Mouse (Mus musculus): ENCODE data around the gene Tbc1d8b. TPM values are rescaled to one million over a fixed set of nuclear protein-coding genes. Genes with fewer than 3 reads are reported as not detected.

Tbc1d8b gene
- polyA plus RNA-seq, 1 experiment from 2014 or later = 0.78 TPM

DNA sequence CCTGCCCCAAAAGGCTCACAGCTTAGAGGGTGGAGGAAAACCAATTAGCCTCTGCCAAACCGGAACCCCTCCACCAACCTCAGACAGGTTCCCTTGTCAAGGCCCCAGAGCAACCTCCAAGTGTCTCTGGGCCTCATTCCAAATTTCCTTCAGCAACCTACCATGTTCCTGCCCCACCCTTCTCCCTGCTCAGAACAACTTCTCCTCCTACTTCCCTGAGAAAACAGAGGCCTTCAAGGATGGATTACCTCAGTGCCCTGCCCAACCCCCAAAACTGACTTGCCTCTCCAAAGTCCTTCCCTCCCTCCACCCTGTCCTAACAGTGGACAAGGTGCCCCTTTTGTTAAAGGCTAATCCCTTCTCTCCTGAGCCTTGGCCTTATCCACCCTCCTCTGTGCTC is 101.0 kb downstream of the Tbc1d8b start:
- no peak for DNase-seq (ENCODE audit: low spot score)
- H3K4me1 ChIP-seq (replicated peaks) = peaks cover 17% of the 10 kb centered on the region
- no peaks in the 10 kb centered on the region for H3K9me3 ChIP-seq
- H3K27ac ChIP-seq = no peak overlapping the region
- H3K4me3 ChIP-seq = no peak overlapping the region
- no peaks in the 10 kb centered on the region for H3K36me3 ChIP-seq
- peaks cover 67% of the 10 kb centered on the region for H3K27me3 ChIP-seq (ENCODE audit: insufficient read depth, poor library complexity, severe bottlenecking)
- 67% methylated on average over 1 of the region's 1 CpGs for WGBS

DNA sequence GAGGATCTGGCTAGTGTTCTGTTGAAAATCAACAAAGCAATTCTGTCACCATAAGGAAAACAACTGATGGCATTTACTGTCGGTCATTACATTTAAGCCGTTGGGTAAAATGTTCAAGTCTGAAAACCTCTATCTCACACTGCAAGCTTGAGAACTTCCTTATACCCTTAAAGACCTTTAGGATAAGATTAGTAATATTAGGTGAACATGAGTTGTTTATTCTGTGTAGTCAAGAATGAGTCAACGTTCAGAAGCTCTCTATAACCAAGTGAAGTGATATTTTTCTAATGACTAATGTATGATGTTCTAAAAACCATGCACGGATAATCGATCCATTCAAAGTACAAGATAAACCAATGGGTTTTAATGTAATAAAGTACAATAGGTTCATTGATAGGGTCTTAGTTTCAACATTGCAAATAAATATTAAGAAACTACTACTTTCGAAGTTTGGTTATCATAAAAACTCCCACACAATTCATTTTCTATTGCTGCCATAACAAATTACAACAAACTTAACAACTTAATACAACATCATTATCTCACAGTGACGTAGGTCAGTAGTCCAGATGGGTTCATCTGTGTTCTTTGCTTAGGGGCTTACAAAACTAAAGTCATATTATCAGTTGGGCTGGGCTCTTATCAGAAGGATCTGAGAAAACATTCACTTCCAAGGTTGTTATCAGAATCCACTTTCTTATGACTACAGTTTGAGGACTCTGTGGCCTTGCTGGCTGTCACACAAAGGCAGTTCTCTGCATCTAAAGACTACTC is 109.5 kb downstream of the Tbc1d8b start:
- WGBS = 87% methylated on average over 7 of the region's 7 CpGs
- Histone ChIP-seq H3K9me3 (no peaks in the 10 kb centered on the region), H3K27me3 (ENCODE audit: insufficient read depth, poor library complexity, severe bottlenecking) (peaks cover 68% of the 10 kb centered on the region), H3K27ac (no peak overlapping the region), H3K4me3 (no peak overlapping the region), H3K4me1 (replicated peaks) (no peaks in the 10 kb centered on the region), H3K36me3 (no peaks in the 10 kb centered on the region)
- DNase-seq (ENCODE audit: low spot score) = no peak

DNA sequence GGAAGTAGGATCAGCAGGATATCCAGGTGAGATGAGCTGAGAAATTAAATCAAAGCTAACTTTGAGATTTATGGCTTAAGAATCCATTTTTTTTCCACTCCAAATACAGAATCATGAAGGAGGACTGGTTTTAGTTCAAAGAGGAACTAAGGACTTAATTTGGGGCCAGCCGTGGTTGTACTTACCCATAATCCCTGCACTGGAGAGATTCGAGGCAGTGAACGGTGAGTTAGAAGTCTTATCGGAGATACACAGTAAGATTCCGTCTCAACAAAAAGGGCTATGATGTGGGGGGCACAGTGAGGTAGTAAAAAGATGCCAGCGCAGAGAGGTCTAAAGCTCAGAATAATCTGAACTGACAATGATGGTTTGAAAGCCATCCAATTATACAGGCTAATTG is 111.2 kb downstream of the Tbc1d8b start:
- Histone ChIP-seq H3K36me3 (no peaks in the 10 kb centered on the region), H3K4me3 (no peak overlapping the region), H3K27ac (no peak overlapping the region), H3K4me1 (replicated peaks) (no peaks in the 10 kb centered on the region), H3K9me3 (no peaks in the 10 kb centered on the region), H3K27me3 (ENCODE audit: insufficient read depth, poor library complexity, severe bottlenecking) (peaks cover 66% of the 10 kb centered on the region)
- 85% methylated on average over 6 of the region's 6 CpGs for WGBS
- no peak for DNase-seq (ENCODE audit: low spot score)

DNA sequence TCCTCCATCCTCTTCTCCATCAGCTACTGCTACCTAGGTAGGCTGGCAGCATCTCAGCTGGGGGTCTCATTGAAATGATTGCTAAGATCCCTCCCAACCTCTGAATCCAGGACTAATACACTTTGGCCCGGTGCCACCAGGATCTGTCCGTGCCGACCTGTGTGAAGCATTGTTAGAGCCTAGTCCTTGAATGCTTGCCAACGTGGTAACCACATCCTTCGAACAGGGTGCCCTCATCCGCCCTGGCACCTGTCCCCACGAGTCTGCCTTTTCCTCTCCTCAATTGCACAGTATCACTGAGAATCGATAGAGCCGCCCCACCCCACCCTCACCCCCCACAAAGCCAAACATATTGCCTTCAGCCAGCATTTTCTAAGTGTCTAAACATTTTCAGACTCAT is 113.1 kb downstream of the Tbc1d8b start:
- no peak for DNase-seq (ENCODE audit: low spot score)
- H3K27ac ChIP-seq = no peak overlapping the region
- 91% methylated on average over 9 of the region's 9 CpGs for WGBS
- no peaks in the 10 kb centered on the region for H3K4me1 ChIP-seq (replicated peaks)
- H3K9me3 ChIP-seq = no peaks in the 10 kb centered on the region
- H3K4me3 ChIP-seq = no peak overlapping the region
- H3K27me3 ChIP-seq (ENCODE audit: insufficient read depth, poor library complexity, severe bottlenecking) = peaks cover 66% of the 10 kb centered on the region
- no peaks in the 10 kb centered on the region for H3K36me3 ChIP-seq

DNA sequence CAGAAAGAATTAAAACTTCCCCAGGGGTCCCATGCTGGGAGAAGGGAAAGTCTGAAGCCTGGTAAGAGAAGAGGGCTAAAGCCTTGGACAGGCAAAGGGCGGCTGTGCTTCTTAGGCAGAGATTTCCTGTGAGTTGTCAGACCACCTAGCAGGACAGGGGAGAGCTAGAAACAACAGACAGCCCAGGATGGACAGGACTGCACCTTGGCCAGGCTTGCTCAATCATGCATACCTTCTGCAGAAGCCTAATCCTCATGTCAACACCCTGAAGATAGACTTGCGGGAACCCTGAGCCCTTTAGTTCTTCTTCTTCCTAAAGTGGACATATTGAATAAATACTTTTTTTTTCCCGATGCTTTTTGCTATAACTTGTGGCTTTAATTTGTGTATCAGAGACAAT is 115.2 kb downstream of the Tbc1d8b start:
- peaks cover 79% of the 10 kb centered on the region for H3K27me3 ChIP-seq (ENCODE audit: insufficient read depth, poor library complexity, severe bottlenecking)

DNA sequence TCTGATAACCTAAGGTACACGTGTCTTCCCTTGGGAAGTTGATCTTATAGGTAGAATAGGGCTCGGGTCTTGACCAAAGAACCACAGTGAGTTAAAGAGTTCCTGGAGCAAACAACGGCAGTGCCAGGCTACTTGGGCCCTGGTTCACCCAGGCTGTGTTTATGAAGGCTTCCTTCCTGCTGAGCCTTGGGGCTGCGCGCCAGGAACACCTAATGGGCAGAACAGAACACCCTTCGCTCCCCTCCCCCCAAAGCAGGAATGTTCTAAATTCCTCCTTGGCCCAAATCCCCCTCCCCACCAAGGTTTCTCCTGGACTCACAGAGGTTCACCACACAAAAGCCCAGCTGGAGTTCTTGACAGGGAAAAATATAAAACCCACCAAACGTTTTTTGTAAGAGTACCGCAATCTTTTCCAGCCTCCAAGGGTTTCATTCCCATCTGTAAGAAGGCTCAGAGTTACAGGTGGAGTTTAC is 115.6 kb downstream of the Tbc1d8b start, which contains the start of gene Cldn2:
Gene Cldn2, plus strand, starts transcription at position 423 of the 473 bp plus-strand sequence.
- Histone ChIP-seq H3K27me3 (ENCODE audit: insufficient read depth, poor library complexity, severe bottlenecking) (peaks cover 74% of the 10 kb centered on the region), H3K4me1 (replicated peaks) (no peaks in the 10 kb centered on the region), H3K9me3 (no peaks in the 10 kb centered on the region), H3K36me3 (no peaks in the 10 kb centered on the region), H3K4me3 (no peak within 1 kb of the TSS), H3K27ac (no peak within 1 kb of the TSS)
- DNase-seq (ENCODE audit: low spot score) = no peak
- WGBS = 75% methylated on average over 8 of the region's 8 CpGs

More for the DNA sequence above, 115.2 kb downstream of the Tbc1d8b start:
- no peaks in the 10 kb centered on the region for H3K4me1 ChIP-seq (replicated peaks)
- WGBS = 83% methylated on average over 3 of the region's 3 CpGs
- H3K27ac ChIP-seq = no peak overlapping the region
- H3K9me3 ChIP-seq = no peaks in the 10 kb centered on the region
- no peak overlapping the region for H3K4me3 ChIP-seq
- DNase-seq (ENCODE audit: low spot score) = no peak
- H3K36me3 ChIP-seq = no peaks in the 10 kb centered on the region

Other genes starting within 250 kb of the Tbc1d8b start
- 2.5 and 2.7 TPM in 2 replicates for gene D330045A20Rik, start 204.6 kb upstream of the Tbc1d8b start, polyA plus RNA-seq (2016; fragmentation: Nextera tagmentation; extraction: Ambion mirVana)
- 0.93 and 1.2 TPM in 2 replicates for gene Rnf128, start 121.7 kb upstream of the Tbc1d8b start, polyA plus RNA-seq (2016; fragmentation: Nextera tagmentation; extraction: Ambion mirVana)
- gene Gm15013, start 29.5 kb downstream of the Tbc1d8b start, polyA plus RNA-seq (2016; fragmentation: Nextera tagmentation; extraction: Ambion mirVana) = not detected in 2 replicates
- 0.26 and 0.41 TPM in 2 replicates for gene Ripply1, start 97.4 kb downstream of the Tbc1d8b start, polyA plus RNA-seq (2016; fragmentation: Nextera tagmentation; extraction: Ambion mirVana)
- 0.44 and 0.68 TPM in 2 replicates for gene Cldn2, start 115.8 kb downstream of the Tbc1d8b start, polyA plus RNA-seq (2016; fragmentation: Nextera tagmentation; extraction: Ambion mirVana)
- 5.8 and 6.0 TPM in 2 replicates for gene Morc4, start 186.7 kb downstream of the Tbc1d8b start, polyA plus RNA-seq (2016; fragmentation: Nextera tagmentation; extraction: Ambion mirVana)